ENCODE assay signal across 32 mouse cellular contexts in the genomic region with DNA sequence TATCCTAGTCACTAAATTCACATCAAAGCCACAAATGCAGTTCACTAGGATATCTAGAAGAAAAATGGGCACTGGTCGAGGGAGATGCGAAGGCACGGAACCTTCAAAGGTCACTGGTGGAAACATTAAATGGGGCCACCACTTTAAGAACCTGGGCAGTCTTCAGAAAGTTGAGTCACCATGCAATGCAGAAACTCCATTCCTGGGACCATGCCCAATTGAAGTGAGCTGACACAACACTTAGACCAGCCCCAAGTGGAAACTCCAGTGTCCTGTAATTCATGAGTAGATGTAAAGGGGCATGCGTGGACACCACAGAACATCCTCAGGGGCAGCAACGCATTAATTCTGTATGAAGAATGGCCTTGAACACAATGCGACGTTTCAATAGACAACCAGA. TPM values are rescaled to one million over a fixed set of nuclear protein-coding genes. Genes with fewer than 3 reads are reported as not detected.
DNase-seq lines count a peak whose midpoint lies in the region; ATAC-seq and TF ChIP-seq lines count a peak whose summit lies in the region.
"Had no signal": no experiment of that assay in that cellular context is flagged by ENCODE, and none has a peak within 500 bp of the region (broad histone marks: within the 10 kb centered on the region; RNA-seq: fewer than 3 reads in every experiment).

No protein-coding gene starts in this region.

- ATAC-seq in midbrain, embryonic 15.5 days (replicated peaks) = no peak
- ATAC-seq in midbrain, embryonic 16.5 days = no peak
- ATAC-seq in megakaryocyte progenitor cell, adult 5-6 weeks (replicated peaks; ENCODE audit: poor library complexity) = no peak
- ATAC-seq: forebrain, embryonic 16.5 days had no signal

- H3K36me3 ChIP-seq in midbrain, embryonic 15.5 days (replicated peaks) = peaks cover 17% of the 10 kb centered on the region
- H3K36me3 ChIP-seq in midbrain, embryonic 16.5 days (ENCODE audit: control insufficient read depth, insufficient read depth, low read length) = peaks cover 11% of the 10 kb centered on the region
- H3K36me3 ChIP-seq in CH12.LX (replicated peaks in 1 of 2; ENCODE audit: control insufficient read depth in 1 of 2, insufficient read depth in 1 of 2, low read length in 1 of 2) = peaks cover 19 to 36% of the 10 kb centered on the region in 2 experiments

- in situ Hi-C loops in CH12.LX (cut with MboI; ENCODE audit: low pct_ligation_motif_present, low pct_unique_long_range_greater_than_20kb, low sequenced_read_pairs) = no loop called here

- H3K79me2 ChIP-seq in CH12.LX (replicated peaks; ENCODE audit: control insufficient read depth, extremely low read depth, insufficient read depth, poor library complexity, severe bottlenecking) = peaks cover 9% of the 10 kb centered on the region

- no peak for TF ChIP-seq EP300 in CH12.LX (IDR thresholded peaks at IDR 0.05; ENCODE audit: low read length)

- DNase-seq in adrenal gland, postnatal 36 days = peak; percentile 33 to 48
- no peak for DNase-seq in adrenal gland, postnatal 4 days (ENCODE audit: low spot score in 2 of 2)
- DNase-seq in CH12.LX (ENCODE audit: extremely low read depth) = no peak
- DNase-seq in cerebellum, postnatal 10 days = no peak
- DNase-seq: cerebellum, adult 8-10 months; cerebellum, postnatal 36 days; gastrocnemius, postnatal 10 days; heart, postnatal 14 days; kidney, adult 18-20 months; kidney, postnatal 25 days; liver; lung, adult 2 months; midbrain, embryonic 14.5 days; right cerebral cortex, postnatal 14 days; thymus, postnatal 4 days had no signal

- no peak overlapping the region for H3K4me2 ChIP-seq in midbrain, embryonic 15.5 days
- no peak overlapping the region for H3K4me2 ChIP-seq in midbrain, embryonic 16.5 days (ENCODE audit: low read length)
- no peak overlapping the region for H3K4me2 ChIP-seq in CH12.LX (ENCODE audit: insufficient read depth, low read depth, poor library complexity, severe bottlenecking)
- H3K4me2 ChIP-seq: hindbrain, embryonic 15.5 days; kidney, embryonic 15.5 days; neural tube, embryonic 13.5 days had no signal

- dilution Hi-C loops in CH12.LX (cut with MboI; ENCODE audit: extremely low pct_ligation_motif_present, extremely low pct_unique_long_range_greater_than_20kb, low sequenced_read_pairs) = no loop called here

- no peak overlapping the region for H3K4me3 ChIP-seq in midbrain, embryonic 15.5 days
- H3K4me3 ChIP-seq in midbrain, embryonic 16.5 days (ENCODE audit: low read depth, low read length) = no peak overlapping the region
- H3K4me3 ChIP-seq in CH12.LX (replicated peaks in 1 of 3; ENCODE audit: low read depth in 2 of 3, low read length in 2 of 3, poor library complexity in 1 of 3) = no peak overlapping the region
- H3K4me3 ChIP-seq: hindbrain, embryonic 10.5 days; hindbrain, embryonic 15.5 days; kidney, embryonic 15.5 days; neural tube, embryonic 13.5 days had no signal

- no peak for TF ChIP-seq RAD21 in CH12.LX (IDR thresholded peaks at IDR 0.05; ENCODE audit: low read depth, low read length)

- WGBS in midbrain, embryonic 15.5 days = 87% methylated on average over 7 of the region's 7 CpGs
- 84% methylated on average over 7 of the region's 7 CpGs for WGBS in midbrain, embryonic 16.5 days

- no peaks in the 10 kb centered on the region for H3K27me3 ChIP-seq in midbrain, embryonic 15.5 days (replicated peaks)
- no peaks in the 10 kb centered on the region for H3K27me3 ChIP-seq in midbrain, embryonic 16.5 days (ENCODE audit: control insufficient read depth, insufficient read depth, low read depth, low read length)
- no peaks in the 10 kb centered on the region for H3K27me3 ChIP-seq in CH12.LX (replicated peaks)
- H3K27me3 ChIP-seq: hindbrain, embryonic 15.5 days; kidney, embryonic 15.5 days; neural tube, embryonic 13.5 days had no signal

- no peak overlapping the region for H3K9ac ChIP-seq in midbrain, embryonic 15.5 days
- no peak overlapping the region for H3K9ac ChIP-seq in midbrain, embryonic 16.5 days (ENCODE audit: low read depth, low read length)
- H3K9ac ChIP-seq in CH12.LX (ENCODE audit: insufficient read depth, low read depth) = no peak overlapping the region
- H3K9ac ChIP-seq: hindbrain, embryonic 15.5 days; kidney, embryonic 15.5 days; liver, embryonic 14.5 days; neural tube, embryonic 13.5 days had no signal

- no peaks in the 10 kb centered on the region for H3K9me3 ChIP-seq in midbrain, embryonic 15.5 days
- H3K9me3 ChIP-seq in midbrain, embryonic 16.5 days (replicated peaks; ENCODE audit: control insufficient read depth, low read length, poor library complexity, severe bottlenecking) = no peaks in the 10 kb centered on the region
- no peaks in the 10 kb centered on the region for H3K9me3 ChIP-seq in CH12.LX (replicated peaks; ENCODE audit: low read length)
- H3K9me3 ChIP-seq: hindbrain, embryonic 10.5 days; hindbrain, embryonic 15.5 days; kidney, embryonic 15.5 days; neural tube, embryonic 13.5 days had no signal

- H3K4me1 ChIP-seq in midbrain, embryonic 15.5 days = peaks cover 14% of the 10 kb centered on the region
- H3K4me1 ChIP-seq in midbrain, embryonic 16.5 days (ENCODE audit: control insufficient read depth, insufficient read depth, low read length) = peaks cover 11% of the 10 kb centered on the region
- peaks cover 0 to 26% of the 10 kb centered on the region in 2 experiments; a peak in 3 of 4 replicates for H3K4me1 ChIP-seq in CH12.LX (ENCODE audit: control insufficient read depth in 1 of 2, insufficient read depth in 2 of 2)

- no peak for TF ChIP-seq POLR2A in CH12.LX (IDR thresholded peaks at IDR 0.05; ENCODE audit: low read depth, low read length)

- no peak for TF ChIP-seq CTCF in CH12.LX (conservative IDR thresholded peaks at IDR 0.05 in 1 of 2, IDR thresholded peaks at IDR 0.05 in 1 of 2; ENCODE audit: low read depth in 2 of 2, low read length in 2 of 2)

- 0 out of 2 replicates have a peak overlapping the region, but pooled peaks have one; percentile 8 for H3K27ac ChIP-seq in midbrain, embryonic 15.5 days
- H3K27ac ChIP-seq in midbrain, embryonic 16.5 days (ENCODE audit: low read length) = no peak overlapping the region
- H3K27ac ChIP-seq in CH12.LX (ENCODE audit: insufficient read depth, low read depth) = no peak overlapping the region
- H3K27ac ChIP-seq: hindbrain, embryonic 10.5 days; hindbrain, embryonic 15.5 days; kidney, embryonic 15.5 days; liver, embryonic 14.5 days; neural tube, embryonic 13.5 days had no signal

TF ChIP-seq in CH12.LX, 34 proteins besides CTCF, POLR2A, EP300 and RAD21:
- TF ChIP-seq BHLHE40 (IDR thresholded peaks at IDR 0.05; ENCODE audit: low read depth, low read length) (no peak), POLR2AphosphoS2 (IDR thresholded peaks at IDR 0.05; ENCODE audit: low read depth, low read length) (peak; percentile 49), TCF12 (IDR thresholded peaks at IDR 0.05; ENCODE audit: low read depth, low read length) (no peak), SMC3 (IDR thresholded peaks at IDR 0.05; ENCODE audit: low read depth, low read length) (no peak), PAX5 (IDR thresholded peaks at IDR 0.05; ENCODE audit: low read length) (no peak)

RNA-seq across cellular contexts. Expression of a gene that starts 5.9 kb away (rescaled TPM):
- total RNA-seq in adrenal gland, postnatal 36 days (2021) = 100 to 1,000 TPM; 130 to 337 TPM
- 100 to 1,000 TPM; 497 to 511 TPM for total RNA-seq in adrenal gland, postnatal 4 days (2021)
- polyA plus RNA-seq in midbrain, embryonic 15.5 days (2015; fragmentation: Nextera tagmentation; extraction: Ambion mirVana) = 876 and 917 TPM in 2 replicates
- polyA plus RNA-seq in midbrain, embryonic 16.5 days (2015; fragmentation: Nextera tagmentation; extraction: Ambion mirVana) = 937 and 974 TPM in 2 replicates
- total RNA-seq in CH12.LX (2012; rRNA removed) = 157 and 196 TPM in 2 replicates
- 161 and 168 TPM in 2 replicates for total RNA-seq in CH12.LX (2014; rRNA removed)
- polyA plus RNA-seq in CH12.LX (2012; ENCODE audit: insufficient read length, low read depth) = 195 and 299 TPM in 2 replicates
- total RNA-seq in megakaryocyte progenitor cell, adult 5-6 weeks (2015) = 2,294 and 2,610 TPM in 2 replicates
- total RNA-seq in megakaryocyte progenitor cell, adult 5-6 weeks (2017) = 1,024 and 1,057 TPM in 2 replicates

RNA-seq across cellular contexts. Expression of a gene that starts 38.2 kb away (rescaled TPM):
- 10 to 100 TPM; 42.8 to 53.9 TPM for total RNA-seq in adrenal gland, postnatal 36 days (2021)
- total RNA-seq in adrenal gland, postnatal 4 days (2021) = 10 to 100 TPM; 42.9 to 46.3 TPM
- polyA plus RNA-seq in midbrain, embryonic 15.5 days (2015; fragmentation: Nextera tagmentation; extraction: Ambion mirVana) = 45.9 and 48.2 TPM in 2 replicates
- polyA plus RNA-seq in midbrain, embryonic 16.5 days (2015; fragmentation: Nextera tagmentation; extraction: Ambion mirVana) = 45.7 and 48.6 TPM in 2 replicates
- total RNA-seq in CH12.LX (2012; rRNA removed) (26.0 and 29.4 TPM in 2 replicates), CH12.LX (2014; rRNA removed) (12.9 TPM in 2 replicates)
- 33.1 and 34.5 TPM in 2 replicates for polyA plus RNA-seq in CH12.LX (2012; ENCODE audit: insufficient read length, low read depth)
- total RNA-seq in megakaryocyte progenitor cell, adult 5-6 weeks (2015) = 27.0 and 31.5 TPM in 2 replicates
- total RNA-seq in megakaryocyte progenitor cell, adult 5-6 weeks (2017) = 28.2 and 30.1 TPM in 2 replicates

RNA-seq across cellular contexts. Expression of a gene that starts 56.1 kb away (rescaled TPM):
- total RNA-seq in adrenal gland, postnatal 36 days (2021) = not detected
- under 1 TPM; 0.50 to 0.73 TPM for total RNA-seq in adrenal gland, postnatal 4 days (2021)
- 0.27 and 0.64 TPM in 2 replicates for polyA plus RNA-seq in midbrain, embryonic 15.5 days (2015; fragmentation: Nextera tagmentation; extraction: Ambion mirVana)
- 0.37 and 0.44 TPM in 2 replicates for polyA plus RNA-seq in midbrain, embryonic 16.5 days (2015; fragmentation: Nextera tagmentation; extraction: Ambion mirVana)
- 0.04 and 0.08 TPM in 2 replicates for total RNA-seq in CH12.LX (2012; rRNA removed)
- not detected in 2 replicates for total RNA-seq in CH12.LX (2014; rRNA removed)
- polyA plus RNA-seq in CH12.LX (2012; ENCODE audit: insufficient read length, low read depth) = not detected in 2 replicates
- total RNA-seq in megakaryocyte progenitor cell, adult 5-6 weeks (2015) = 3.7 and 4.7 TPM in 2 replicates
- total RNA-seq in megakaryocyte progenitor cell, adult 5-6 weeks (2017) = 27.4 and 31.2 TPM in 2 replicates
- total RNA-seq: heart, adult 8-10 months; heart, postnatal 14 days; layer of hippocampus, adult 18-20 months; layer of hippocampus, postnatal 10 days; left cerebral cortex, adult 18-20 months; left cerebral cortex, postnatal 14 days; MEL had no signal
- polyA plus RNA-seq: forebrain, embryonic 16.5 days; gonadal fat pad, adult 2 months; small intestine, adult 2 months had no signal

Comparison
In these comparisons a context has a peak if more than half of its experiments do, and no peak if none do; other contexts are left out.
1. DNase-seq: peak in adrenal gland, postnatal 36 days (2 of 2); none in adrenal gland, postnatal 4 days (0 of 2), CH12.LX (single experiment) and cerebellum, postnatal 10 days (0 of 2).